Mouse (Mus musculus) lung, embryonic 14.5 days (tissue): ENCODE data around the gene Dab1. TPM values are rescaled to one million over a fixed set of nuclear protein-coding genes. Genes with fewer than 3 reads are reported as not detected.

Experiments
- ATAC-seq: fragments of 200-750 bp; cut with Nextera tagmentation; 2 replicates; pipeline ENCODE4 v1.8.0; 2017; ENCODE audit warnings: mild to moderate bottlenecking, moderate TSS enrichment, moderate library complexity; ENCODE audit not compliant: insufficient read depth
- DNase-seq: peaks from one replicate; pipeline ENCODE4 v3.0.0-alpha.2; 2015
- H3K27ac ChIP-seq: fragments of 300-500 bp; sonication (generic); 2 replicates; pipeline ENCODE4 v1.5.1; 2014; ENCODE audit warnings: low read depth, mild to moderate bottlenecking, moderate library complexity
- H3K27me3 ChIP-seq: fragments of 300-500 bp; sonication (generic); 2 replicates; pipeline ENCODE4 v1.6.1; 2014; ENCODE audit warnings: low read length, control low read depth; ENCODE audit not compliant: insufficient read depth
- H3K36me3 ChIP-seq: fragments of 300-500 bp; sonication (generic); 2 replicates; pipeline ENCODE4 v1.6.1; 2014; ENCODE audit warnings: control low read depth; ENCODE audit not compliant: insufficient read depth
- H3K4me1 ChIP-seq: fragments of 300-500 bp; sonication (generic); 2 replicates; pipeline ENCODE4 v1.6.1; 2014; ENCODE audit warnings: antibody characterized with exemption, control low read depth; ENCODE audit not compliant: insufficient read depth
- H3K4me2 ChIP-seq: fragments of 300-500 bp; sonication (generic); 2 replicates; pipeline ENCODE4 v1.6.1; 2014; ENCODE audit warnings: mild to moderate bottlenecking
- H3K4me3 ChIP-seq: fragments of 300-500 bp; sonication (generic); 2 replicates; pipeline ENCODE4 v1.5.1; 2014; ENCODE audit warnings: low read depth, low read length
- H3K9ac ChIP-seq: fragments of 300-500 bp; sonication (generic); 2 replicates; pipeline ENCODE4 v1.6.1; 2014
- H3K9me3 ChIP-seq: fragments of 300-500 bp; sonication (generic); 2 replicates; pipeline ENCODE4 v1.6.1; 2016; ENCODE audit warnings: low read depth, low read length, control low read depth
- CTCF ChIP-seq: IDR thresholded peaks from 2 replicates; pipeline ENCODE4 v1.5.1; 2016; ENCODE audit warnings: antibody characterized with exemption, low read depth
- WGBS: fragments of 180-500 bp; shearing (Covaris S2); extraction: QIAGEN DNeasy Blood & Tissue Kit; methylation state at CpG from one replicate; pipeline ENCODE4 v1.1.7; 2014; 5-methylcytosine and 5-hydroxymethylcytosine counted together
- polyA plus RNA-seq: library from polyadenylated mRNA; unstranded; fragments of >200 nt; fragmentation: Nextera tagmentation; extraction: Ambion mirVana; gene quantifications from 2 replicates; pipeline ENCODE4 v1.2.1, GENCODE M21; 2014

The Dab1 gene
- polyA plus RNA-seq, 1 experiment from 2014 or later = 4.4 TPM

DNA sequence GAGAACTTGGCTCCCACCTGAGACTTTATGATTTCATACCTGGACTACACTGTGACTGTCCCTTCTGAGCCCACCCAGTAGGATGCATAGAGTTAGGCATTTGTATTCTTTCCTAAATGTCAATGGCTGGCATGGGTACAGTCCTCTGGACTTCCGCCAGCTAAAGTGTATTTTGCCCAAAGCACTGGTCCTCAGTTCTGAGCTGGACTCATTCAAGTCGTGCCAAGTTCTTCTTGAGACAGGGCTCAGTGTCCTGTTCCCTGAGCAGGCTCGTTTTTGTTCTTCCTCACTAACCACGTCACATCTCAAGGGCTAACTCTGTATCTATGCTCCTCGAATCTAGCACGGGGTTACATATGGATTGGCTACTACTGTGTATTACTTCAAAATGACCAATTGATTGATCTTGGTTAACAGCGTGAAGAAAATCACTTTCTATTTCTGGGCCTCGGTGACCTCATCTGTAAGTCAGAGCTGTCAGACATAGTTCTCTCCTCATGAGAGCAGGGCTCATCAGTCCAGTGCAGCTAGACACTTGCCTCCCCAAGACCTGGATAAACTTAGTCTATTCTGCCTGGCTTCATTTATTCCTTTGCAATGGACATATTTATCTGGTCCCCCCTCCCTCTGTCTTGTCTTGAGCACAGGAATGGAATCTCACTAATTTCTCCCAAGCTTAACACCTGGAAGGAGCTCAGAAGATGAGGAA, 1023.8 kb downstream of the Dab1 start:
- H3K4me2 ChIP-seq = no peak overlapping the region
- H3K9me3 ChIP-seq = no peaks in the 10 kb centered on the region
- no peaks in the 10 kb centered on the region for H3K27me3 ChIP-seq
- no peak overlapping the region for H3K9ac ChIP-seq
- WGBS = 80% methylated on average over 8 of the region's 8 CpGs
- H3K36me3 ChIP-seq = no peaks in the 10 kb centered on the region
- no peak overlapping the region for H3K27ac ChIP-seq
- H3K4me1 ChIP-seq = no peaks in the 10 kb centered on the region
- no peak overlapping the region for H3K4me3 ChIP-seq
- ATAC-seq (no peak), DNase-seq (no peak)
- no peak for TF ChIP-seq CTCF

DNA sequence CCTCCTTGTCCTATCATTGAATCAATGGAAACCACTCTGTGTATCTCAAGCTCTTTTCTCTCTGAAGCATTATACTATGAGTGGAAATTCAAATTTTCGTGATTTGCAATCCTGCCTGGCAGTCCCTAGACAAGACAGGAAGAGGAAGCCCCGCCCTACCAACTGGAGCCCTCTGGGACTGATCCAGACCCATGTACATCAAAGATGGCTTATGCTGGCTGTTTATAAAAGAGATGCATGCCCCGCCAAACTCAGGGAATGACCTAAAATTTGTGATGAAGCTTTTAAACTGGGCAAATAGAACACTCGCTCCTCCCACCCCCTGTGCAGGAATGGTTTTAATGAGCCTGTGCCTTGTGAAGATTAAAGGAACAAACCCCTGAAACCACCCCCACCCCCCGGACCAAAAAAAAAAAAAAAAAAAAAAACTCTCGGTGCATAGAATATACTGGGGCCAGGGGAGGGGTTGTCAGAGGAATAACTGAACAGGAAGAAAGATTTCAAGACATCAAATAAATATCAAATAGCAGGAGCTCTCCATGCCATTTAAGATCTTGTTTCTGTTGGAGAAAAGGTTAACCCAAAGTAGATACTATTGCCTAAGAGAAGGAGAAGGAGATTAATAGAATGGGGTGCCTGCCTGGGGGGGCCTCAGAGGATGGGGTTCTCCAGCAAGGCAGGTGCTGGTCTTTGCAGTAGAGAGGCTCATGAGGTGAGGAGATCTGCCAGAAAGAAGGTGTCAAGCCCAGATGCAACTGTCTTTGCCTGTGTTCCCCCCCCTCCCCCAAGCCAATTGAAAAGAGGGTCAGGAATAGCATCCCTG, 1024.6 kb downstream of the Dab1 start:
- Histone ChIP-seq H3K27me3 (no peaks in the 10 kb centered on the region), H3K27ac (no peak overlapping the region), H3K4me1 (no peaks in the 10 kb centered on the region), H3K9ac (no peak overlapping the region), H3K9me3 (no peaks in the 10 kb centered on the region), H3K4me2 (no peak overlapping the region), H3K36me3 (no peaks in the 10 kb centered on the region), H3K4me3 (no peak overlapping the region)
- peak; percentile 39 for DNase-seq
- no peak for TF ChIP-seq CTCF
- WGBS = 54% methylated on average over 6 of the region's 6 CpGs
- ATAC-seq = peak; percentile 38; the same call in 1 of the 2 replicates

DNA sequence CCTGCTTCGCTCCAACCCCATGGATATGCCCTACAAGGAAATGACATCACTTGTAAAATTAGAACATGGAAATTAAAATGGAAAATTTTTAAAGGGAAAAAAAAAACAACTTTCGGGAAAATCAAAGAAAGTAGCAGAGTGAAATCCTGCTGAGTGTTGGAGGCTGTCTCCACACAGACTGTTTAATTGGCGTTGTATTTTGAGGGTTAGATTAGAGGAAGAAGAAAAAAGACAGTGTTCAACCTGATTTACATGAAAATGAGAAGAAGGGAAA, 1025.1 kb downstream of the Dab1 start:
- no peak for DNase-seq
- H3K4me1 ChIP-seq = no peaks in the 10 kb centered on the region
- TF ChIP-seq CTCF = no peak
- no peak overlapping the region for H3K9ac ChIP-seq
- ATAC-seq = no peak
- 80% methylated on average over 3 of the region's 3 CpGs for WGBS
- no peak overlapping the region for H3K4me3 ChIP-seq
- no peaks in the 10 kb centered on the region for H3K27me3 ChIP-seq
- H3K9me3 ChIP-seq = no peaks in the 10 kb centered on the region
- H3K4me2 ChIP-seq = no peak overlapping the region
- H3K36me3 ChIP-seq = no peaks in the 10 kb centered on the region
- no peak overlapping the region for H3K27ac ChIP-seq

DNA sequence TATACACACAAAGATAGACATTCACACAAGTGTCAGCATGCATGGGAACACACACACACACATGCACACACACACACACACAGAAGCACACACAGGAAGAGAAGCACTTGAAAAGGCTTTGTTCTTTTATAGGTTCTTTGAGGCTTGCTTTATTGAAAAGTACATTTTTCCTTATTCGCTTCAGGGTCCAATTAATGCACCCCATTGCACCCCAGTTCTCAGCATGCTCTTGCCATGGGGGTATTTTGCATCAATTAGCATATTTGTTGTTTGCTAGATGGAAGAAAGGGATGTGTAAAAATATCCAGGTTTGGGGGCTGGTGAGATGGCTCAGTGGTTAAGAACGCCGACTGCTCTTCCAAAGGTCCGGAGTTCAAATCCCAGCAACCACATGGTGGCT, 1025.7 kb downstream of the Dab1 start:
- WGBS = 92% methylated on average over 4 of the region's 4 CpGs
- ATAC-seq (no peak), DNase-seq (no peak)
- Histone ChIP-seq H3K4me1 (no peaks in the 10 kb centered on the region), H3K36me3 (no peaks in the 10 kb centered on the region), H3K9me3 (no peaks in the 10 kb centered on the region), H3K9ac (no peak overlapping the region), H3K4me3 (no peak overlapping the region), H3K4me2 (no peak overlapping the region), H3K27ac (no peak overlapping the region), H3K27me3 (no peaks in the 10 kb centered on the region)
- TF ChIP-seq CTCF = no peak

DNA sequence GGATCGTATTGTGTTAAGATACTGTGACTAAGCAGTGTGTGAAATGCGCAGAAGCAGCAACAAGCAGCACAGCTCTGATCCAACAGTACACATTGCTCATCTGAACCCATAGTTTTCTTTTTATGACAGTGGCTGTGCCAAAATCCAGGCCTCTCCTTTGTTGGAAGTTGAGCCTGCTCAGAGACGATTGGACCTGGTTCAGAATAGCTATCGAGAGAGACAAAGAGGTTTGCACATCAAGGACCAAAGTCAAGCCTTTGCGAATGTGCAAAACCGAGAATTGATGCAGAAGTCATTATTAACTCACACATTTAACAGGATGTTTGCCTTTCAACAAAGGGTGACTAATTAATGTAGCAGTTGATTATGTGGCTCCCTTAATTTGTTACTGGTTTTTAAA, 1032.6 kb downstream of the Dab1 start:
- H3K9me3 ChIP-seq = no peaks in the 10 kb centered on the region
- WGBS = 70% methylated on average over 6 of the region's 6 CpGs
- no peak overlapping the region for H3K4me2 ChIP-seq
- H3K4me3 ChIP-seq = no peak overlapping the region
- no peak overlapping the region for H3K27ac ChIP-seq
- H3K4me1 ChIP-seq = no peaks in the 10 kb centered on the region
- no peak for ATAC-seq
- H3K36me3 ChIP-seq = no peaks in the 10 kb centered on the region
- TF ChIP-seq CTCF = no peak
- DNase-seq = no peak
- no peaks in the 10 kb centered on the region for H3K27me3 ChIP-seq
- H3K9ac ChIP-seq = no peak overlapping the region

DNA sequence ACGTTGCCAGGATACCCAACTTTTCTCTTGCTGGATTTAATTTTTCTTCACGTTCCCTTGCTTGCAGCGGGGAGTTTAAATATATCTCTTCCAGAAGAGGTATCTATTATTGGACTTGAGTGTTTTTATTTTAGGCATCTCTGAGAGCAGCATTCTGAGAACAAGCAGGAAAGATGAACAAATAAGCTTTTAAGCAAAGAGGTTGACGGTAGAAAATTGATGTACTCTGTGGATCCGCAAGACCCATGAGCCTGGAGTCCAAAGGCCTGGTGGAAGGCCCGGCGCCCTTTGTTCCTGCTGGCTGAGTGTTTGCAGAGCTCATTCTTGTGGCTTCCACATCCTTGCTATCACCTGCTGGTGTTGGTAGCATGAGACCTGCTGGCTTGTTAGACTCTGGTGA, 1037.6 kb downstream of the Dab1 start:
- H3K27me3 ChIP-seq = no peaks in the 10 kb centered on the region
- H3K4me3 ChIP-seq = no peak overlapping the region
- ATAC-seq = no peak
- no peaks in the 10 kb centered on the region for H3K4me1 ChIP-seq
- H3K27ac ChIP-seq = no peak overlapping the region
- 57% methylated on average over 7 of the region's 7 CpGs for WGBS
- no peaks in the 10 kb centered on the region for H3K36me3 ChIP-seq
- no peak overlapping the region for H3K4me2 ChIP-seq
- DNase-seq = no peak
- H3K9ac ChIP-seq = no peak overlapping the region
- no peak for TF ChIP-seq CTCF
- no peaks in the 10 kb centered on the region for H3K9me3 ChIP-seq

DNA sequence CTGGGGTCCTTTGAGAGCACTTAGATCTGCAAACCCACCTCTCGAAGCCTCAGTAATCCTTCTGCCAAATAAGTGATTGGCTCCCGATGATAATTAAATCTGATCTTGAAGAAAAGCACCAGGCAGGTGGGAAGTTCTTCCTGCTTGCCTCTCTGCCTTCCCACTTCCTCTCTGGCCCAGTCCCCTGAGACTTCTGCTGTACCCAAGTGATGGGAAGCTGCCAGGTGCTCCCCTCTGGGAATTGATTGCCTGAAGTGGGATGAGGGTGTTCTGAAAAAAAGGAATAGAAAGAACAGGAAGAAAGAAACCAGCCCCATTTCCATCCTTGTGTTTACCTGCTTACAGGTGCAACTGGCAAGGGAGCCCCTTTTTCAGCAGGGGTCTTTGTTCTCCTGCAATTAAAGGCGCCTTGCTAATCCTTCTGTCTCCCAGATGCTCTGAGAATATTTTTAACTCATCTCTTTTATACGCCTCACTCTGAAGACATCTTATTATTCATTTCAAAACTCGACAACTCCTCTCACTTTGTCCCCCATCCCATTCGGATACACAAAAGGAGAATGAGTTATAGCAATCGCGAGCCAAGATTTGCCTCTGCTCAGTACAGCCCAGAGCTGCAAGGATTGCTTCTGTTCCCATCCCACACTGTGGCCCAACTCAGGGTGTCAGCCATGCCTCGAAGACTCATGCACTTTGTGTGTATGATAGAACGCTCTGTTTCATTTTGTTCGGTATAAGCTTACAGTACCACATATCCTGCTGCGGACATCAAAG, 1043.9 kb downstream of the Dab1 start:
- WGBS = 66% methylated on average over 12 of the region's 12 CpGs
- ATAC-seq (no peak), DNase-seq (no peak)
- H3K36me3 ChIP-seq = no peaks in the 10 kb centered on the region
- no peak for TF ChIP-seq CTCF
- H3K9me3 ChIP-seq = no peaks in the 10 kb centered on the region
- no peak overlapping the region for H3K4me3 ChIP-seq
- no peak overlapping the region for H3K27ac ChIP-seq
- no peaks in the 10 kb centered on the region for H3K4me1 ChIP-seq
- no peaks in the 10 kb centered on the region for H3K27me3 ChIP-seq
- no peak overlapping the region for H3K9ac ChIP-seq
- H3K4me2 ChIP-seq = no peak overlapping the region
